Mouse (Mus musculus) limb, embryonic 11.5 days (tissue): ENCODE results near the gene Leprot. TPM values are rescaled to one million over a fixed set of nuclear protein-coding genes. Genes with fewer than 3 reads are reported as not detected.

Source experiments
- polyA plus RNA-seq: library from polyadenylated mRNA; unstranded; fragments of >200 nt; fragmentation: Nextera tagmentation; extraction: Ambion mirVana; gene quantifications from 2 replicates; pipeline ENCODE4 v1.2.1, GENCODE M21; 2014

Leprot gene
- polyA plus RNA-seq, 1 experiment from 2014 or later: 60.8 TPM

Other genes starting within 250 kb of the Leprot start
- 4.6 and 6.7 TPM in 2 replicates for gene Ak4, start 228.4 kb upstream of the Leprot start, polyA plus RNA-seq
- gene Dnajc6, start 151.1 kb upstream of the Leprot start, polyA plus RNA-seq: 0.67 and 0.89 TPM in 2 replicates
- 2.1 TPM in 2 replicates for gene Lepr, start 69.7 kb downstream of the Leprot start, polyA plus RNA-seq
- not detected in 2 replicates for gene B020004J07Rik, start 196.3 kb downstream of the Leprot start, polyA plus RNA-seq
- not detected in 2 replicates for gene C130073F10Rik, start 246.1 kb downstream of the Leprot start, polyA plus RNA-seq